Comparison of ENCODE assay signal across 14 mouse cellular contexts in the genomic region with DNA sequence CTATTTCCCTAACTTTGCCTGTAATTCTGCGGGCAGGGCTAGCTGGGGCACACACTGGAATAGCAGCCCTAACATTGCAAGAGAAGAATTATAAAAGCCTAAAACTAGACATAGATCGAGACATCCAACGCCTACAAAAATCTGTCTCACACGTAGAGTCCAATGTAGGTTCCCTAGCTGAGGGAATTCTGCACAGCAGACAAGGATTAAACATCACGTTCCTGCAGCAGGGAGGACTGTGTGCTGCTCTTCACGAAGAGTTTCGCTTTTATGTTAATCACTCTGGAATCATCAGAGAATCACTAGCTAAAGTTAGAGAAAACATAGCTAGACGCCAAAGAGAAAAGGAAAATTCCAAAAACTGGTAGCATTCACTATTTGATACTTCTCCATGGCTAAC.
"Had no signal": no experiment of that assay in that cellular context is flagged by ENCODE, and none has a peak within 500 bp of the region (broad histone marks: within the 10 kb centered on the region; RNA-seq: fewer than 3 reads in every experiment).

No protein-coding gene starts in this region.

- H3K4me2 ChIP-seq: lung, embryonic 14.5 days; midbrain, embryonic 12.5 days; neural tube, embryonic 12.5 days; stomach, embryonic 15.5 days had no signal

- H3K27me3 ChIP-seq: midbrain, embryonic 12.5 days; neural tube, embryonic 12.5 days; stomach, embryonic 15.5 days had no signal

- H3K27ac ChIP-seq: liver, embryonic 14.5 days; midbrain, embryonic 10.5 days; midbrain, embryonic 12.5 days; neural tube, embryonic 12.5 days; stomach, embryonic 15.5 days; stomach, postnatal 0 days had no signal

- H3K4me3 ChIP-seq: midbrain, embryonic 10.5 days; midbrain, embryonic 12.5 days; neural tube, embryonic 12.5 days; stomach, embryonic 15.5 days had no signal

- H3K9me3 ChIP-seq: midbrain, embryonic 10.5 days; midbrain, embryonic 12.5 days; neural tube, embryonic 12.5 days; stomach, embryonic 15.5 days had no signal

- DNase-seq: lung, adult 18-20 months; lung, embryonic 14.5 days; lung, postnatal 10 days; lung, postnatal 4 days; midbrain, embryonic 14.5 days; thymus, adult 18-20 months; thymus, postnatal 14 days; thymus, postnatal 36 days had no signal

- H3K9ac ChIP-seq: liver, embryonic 14.5 days; lung, embryonic 14.5 days; midbrain, embryonic 12.5 days; neural tube, embryonic 12.5 days; stomach, embryonic 15.5 days had no signal

- H3K4me1 ChIP-seq: midbrain, embryonic 10.5 days; midbrain, embryonic 12.5 days; neural tube, embryonic 12.5 days; stomach, embryonic 15.5 days had no signal

- H3K36me3 ChIP-seq: midbrain, embryonic 10.5 days; midbrain, embryonic 12.5 days; neural tube, embryonic 12.5 days; stomach, embryonic 15.5 days had no signal
